Comparison of ENCODE assay signal across 13 mouse cellular contexts in the genomic region with DNA sequence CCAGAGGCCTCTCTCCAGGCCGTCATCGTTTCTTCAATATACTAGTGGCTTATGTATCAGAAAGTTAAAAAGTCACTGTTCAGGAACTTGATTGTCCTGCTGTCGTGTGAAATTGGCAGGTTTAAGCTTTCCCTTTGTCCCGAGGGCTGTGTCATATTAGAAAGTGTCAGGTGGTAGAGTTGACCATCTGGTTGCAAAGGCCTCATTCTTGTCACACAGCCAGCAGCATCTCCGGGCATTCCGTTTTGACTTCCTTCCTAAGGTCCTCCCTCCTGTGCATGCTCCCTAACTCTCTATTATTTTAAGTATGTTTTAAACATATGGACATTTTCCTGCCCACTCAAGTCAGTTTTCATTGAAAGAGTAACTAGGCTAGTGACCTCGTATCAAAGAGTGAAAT. TPM values are rescaled to one million over a fixed set of nuclear protein-coding genes. Genes with fewer than 3 reads are reported as not detected.
DNase-seq lines count a peak whose midpoint lies in the region; ATAC-seq lines count a peak whose summit lies in the region.
"Had no signal": no experiment of that assay in that cellular context is flagged by ENCODE, and none has a peak within 500 bp of the region (broad histone marks: within the 10 kb centered on the region; RNA-seq: fewer than 3 reads in every experiment).

No protein-coding gene starts in this region.

- peaks cover 20% of the 10 kb centered on the region for H3K4me1 ChIP-seq in heart, embryonic 16.5 days (ENCODE audit: control insufficient read depth, insufficient read depth, low read length)
- H3K4me1 ChIP-seq in lung, embryonic 16.5 days (replicated peaks; ENCODE audit: control insufficient read depth, insufficient read depth, low read length): peaks cover 16% of the 10 kb centered on the region

- DNase-seq in heart, adult 8-10 months (ENCODE audit: low spot score): no peak
- DNase-seq in lung, postnatal 10 days: no peak
- DNase-seq in cerebellum, adult 9-10 months: peak; percentile 80
- peak; percentile 37 to 53 for DNase-seq in kidney, postnatal 36 days
- DNase-seq in neural tube, embryonic 10.5 days (ENCODE audit: extremely low spot score, low spot score): no peak
- DNase-seq: lung, adult 2 months had no signal

- H3K4me3 ChIP-seq in heart, embryonic 16.5 days (ENCODE audit: low read length): no peak overlapping the region
- no peak overlapping the region for H3K4me3 ChIP-seq in lung, embryonic 16.5 days (ENCODE audit: low read length)
- H3K4me3 ChIP-seq: midbrain, embryonic 12.5 days; neural tube, embryonic 13.5 days had no signal

- peak overlapping the region; percentile 74 for H3K27ac ChIP-seq in heart, embryonic 16.5 days (ENCODE audit: low read length)
- peak overlapping the region; percentile 38; the same call in 1 of the 2 replicates for H3K27ac ChIP-seq in lung, embryonic 16.5 days (ENCODE audit: low read length)
- H3K27ac ChIP-seq: midbrain, embryonic 12.5 days; neural tube, embryonic 13.5 days had no signal

- ATAC-seq in heart, embryonic 16.5 days (replicated peaks; ENCODE audit: extremely low read depth, insufficient read depth, low FRiP score): no peak
- peak; percentile 54; the same call in 1 of the 2 replicates for ATAC-seq in lung, embryonic 16.5 days (ENCODE audit: low read depth)

- no peaks in the 10 kb centered on the region for H3K9me3 ChIP-seq in heart, embryonic 16.5 days (replicated peaks; ENCODE audit: control insufficient read depth, low read length)
- H3K9me3 ChIP-seq in lung, embryonic 16.5 days (ENCODE audit: control insufficient read depth, low read length): no peaks in the 10 kb centered on the region
- H3K9me3 ChIP-seq: midbrain, embryonic 12.5 days; neural tube, embryonic 13.5 days had no signal

- peaks cover 49% of the 10 kb centered on the region for H3K36me3 ChIP-seq in heart, embryonic 16.5 days (ENCODE audit: control insufficient read depth, insufficient read depth)
- peaks cover 20% of the 10 kb centered on the region for H3K36me3 ChIP-seq in lung, embryonic 16.5 days (ENCODE audit: control insufficient read depth, insufficient read depth, low read length)

- H3K4me2 ChIP-seq in heart, embryonic 16.5 days (ENCODE audit: low read depth, low read length): no peak overlapping the region
- no peak overlapping the region for H3K4me2 ChIP-seq in lung, embryonic 16.5 days (ENCODE audit: low read depth, low read length)
- H3K4me2 ChIP-seq: midbrain, embryonic 12.5 days; neural tube, embryonic 13.5 days had no signal

- H3K9ac ChIP-seq in heart, embryonic 16.5 days (ENCODE audit: low read length): no peak overlapping the region
- H3K9ac ChIP-seq in lung, embryonic 16.5 days (ENCODE audit: low read length): no peak overlapping the region
- H3K9ac ChIP-seq: midbrain, embryonic 12.5 days; neural tube, embryonic 13.5 days had no signal

- H3K27me3 ChIP-seq in heart, embryonic 16.5 days (ENCODE audit: control insufficient read depth, insufficient read depth, low read length): no peaks in the 10 kb centered on the region
- no peaks in the 10 kb centered on the region for H3K27me3 ChIP-seq in lung, embryonic 16.5 days (ENCODE audit: control insufficient read depth, insufficient read depth, low read depth, low read length)
- H3K27me3 ChIP-seq: CH12.LX; midbrain, embryonic 12.5 days; neural tube, embryonic 13.5 days had no signal

- WGBS in heart, embryonic 16.5 days: 48% methylated on average over 7 of the region's 7 CpGs
- 64% methylated on average over 7 of the region's 7 CpGs for WGBS in lung, embryonic 16.5 days

RNA-seq across cellular contexts. Expression of a gene that starts 6.2 kb away (rescaled TPM):
- polyA plus RNA-seq in heart, embryonic 16.5 days (2015; fragmentation: Nextera tagmentation; extraction: Ambion mirVana): 40.9 and 44.4 TPM in 2 replicates
- 10 to 100 TPM; 16.3 to 24.2 (median 22.1) TPM for total RNA-seq in heart, adult 8-10 months (2022)
- polyA plus RNA-seq in lung, embryonic 16.5 days (2015; fragmentation: Nextera tagmentation; extraction: Ambion mirVana): 67.8 and 68.4 TPM in 2 replicates

RNA-seq across cellular contexts. Expression of a gene that starts 6.3 kb away (rescaled TPM):
- polyA plus RNA-seq in heart, embryonic 16.5 days (2015; fragmentation: Nextera tagmentation; extraction: Ambion mirVana): 9.0 and 10.2 TPM in 2 replicates
- total RNA-seq in heart, adult 8-10 months (2022): 10 to 100 TPM; 10.8 to 19.7 (median 15.5) TPM
- polyA plus RNA-seq in lung, embryonic 16.5 days (2015; fragmentation: Nextera tagmentation; extraction: Ambion mirVana): 18.1 and 19.7 TPM in 2 replicates

RNA-seq across cellular contexts. Expression of a gene that starts 16.7 kb away (rescaled TPM):
- polyA plus RNA-seq in heart, embryonic 16.5 days (2015; fragmentation: Nextera tagmentation; extraction: Ambion mirVana): 207 and 218 TPM in 2 replicates
- total RNA-seq in heart, adult 8-10 months (2022): 100 to 1,000 TPM; 239 to 263 (median 259) TPM
- polyA plus RNA-seq in lung, embryonic 16.5 days (2015; fragmentation: Nextera tagmentation; extraction: Ambion mirVana): 9.9 and 10.5 TPM in 2 replicates

RNA-seq across cellular contexts. Expression of a gene that starts 35.3 kb away (rescaled TPM):
- polyA plus RNA-seq in heart, embryonic 16.5 days (2015; fragmentation: Nextera tagmentation; extraction: Ambion mirVana): 4.6 and 6.1 TPM in 2 replicates
- total RNA-seq in heart, adult 8-10 months (2022): not detected
- 2.6 and 3.2 TPM in 2 replicates for polyA plus RNA-seq in lung, embryonic 16.5 days (2015; fragmentation: Nextera tagmentation; extraction: Ambion mirVana)
- total RNA-seq: CH12.LX; layer of hippocampus, postnatal 25 days had no signal
- polyA plus RNA-seq: testis, adult 2 months had no signal

RNA-seq across cellular contexts. Expression of a gene that starts 38.7 kb away (rescaled TPM):
- polyA plus RNA-seq in heart, embryonic 16.5 days (2015; fragmentation: Nextera tagmentation; extraction: Ambion mirVana): 0.75 and 2.0 TPM in 2 replicates
- total RNA-seq in heart, adult 8-10 months (2022): not detected
- 2.7 and 3.6 TPM in 2 replicates for polyA plus RNA-seq in lung, embryonic 16.5 days (2015; fragmentation: Nextera tagmentation; extraction: Ambion mirVana)

Comparison
In these comparisons a context has a peak if more than half of its experiments do, and no peak if none do; other contexts are left out.
1. DNase-seq: peak in cerebellum, adult 9-10 months (single experiment) and kidney, postnatal 36 days (2 of 2); none in heart, adult 8-10 months (single experiment), lung, postnatal 10 days (single experiment) and neural tube, embryonic 10.5 days (single experiment).
2. RNA of a gene that starts 16.7 kb away (polyA plus RNA-seq): 207 to 218 TPM in heart, embryonic 16.5 days; 9.9 to 10.5 TPM in lung, embryonic 16.5 days; every median in the first group is over 10 times any median in the second.